In the genomic region with DNA sequence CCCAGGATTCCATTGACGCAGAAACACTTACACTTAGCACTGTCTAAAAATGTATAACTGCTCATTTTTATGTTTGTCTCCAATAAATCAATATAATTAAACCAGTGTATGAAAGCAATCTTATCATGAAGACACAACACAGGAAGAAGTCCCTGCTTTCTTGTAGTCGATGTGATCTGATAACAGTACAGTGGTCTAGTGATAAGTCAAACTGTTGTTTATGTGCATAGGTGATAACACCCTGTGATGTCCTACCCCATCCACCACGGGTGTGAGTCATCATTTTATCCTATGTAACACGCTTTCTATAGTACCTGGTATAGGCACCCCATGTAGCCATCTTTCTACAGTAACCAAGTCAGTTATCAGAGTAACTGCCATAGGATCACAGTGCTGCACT, we compare ENCODE assay signal across 30 mouse cellular contexts.
DNase-seq lines count a peak whose midpoint lies in the region; ATAC-seq lines count a peak whose summit lies in the region.
"Had no signal": no experiment of that assay in that cellular context is flagged by ENCODE, and none has a peak within 500 bp of the region (broad histone marks: within the 10 kb centered on the region; RNA-seq: fewer than 3 reads in every experiment).

No protein-coding gene starts in this region.

- H3K4me1 ChIP-seq in midbrain, embryonic 15.5 days: no peaks in the 10 kb centered on the region
- peaks cover 9% of the 10 kb centered on the region; the same call in 1 of the 2 replicates for H3K4me1 ChIP-seq in midbrain, embryonic 13.5 days (replicated peaks)
- peaks cover 20% of the 10 kb centered on the region for H3K4me1 ChIP-seq in liver, embryonic 13.5 days (replicated peaks)
- H3K4me1 ChIP-seq: forebrain, embryonic 12.5 days had no signal

- no peaks in the 10 kb centered on the region for H3K27me3 ChIP-seq in midbrain, embryonic 15.5 days (replicated peaks)
- no peaks in the 10 kb centered on the region for H3K27me3 ChIP-seq in midbrain, embryonic 13.5 days
- H3K27me3 ChIP-seq in liver, embryonic 13.5 days: no peaks in the 10 kb centered on the region
- H3K27me3 ChIP-seq: forebrain, embryonic 12.5 days; hindbrain, embryonic 15.5 days; megakaryocyte, embryonic 14.5 days; neural tube, embryonic 12.5 days; Patski had no signal

- no peak for ATAC-seq in midbrain, embryonic 15.5 days (replicated peaks)
- ATAC-seq in midbrain, embryonic 13.5 days: no peak
- peak; percentile 96 for ATAC-seq in liver, embryonic 13.5 days (ENCODE audit: low read depth)
- peak; percentile 89 for ATAC-seq in megakaryocyte progenitor cell, adult 5-6 weeks (replicated peaks; ENCODE audit: poor library complexity)
- ATAC-seq: CD4-positive, CD25-positive, alpha-beta regulatory T cell, adult 4 months; forebrain, postnatal 0 days; inflammation-experienced regulatory T-cells, adult 6 months; Patski had no signal

- 0 out of 2 replicates have a peak overlapping the region, but pooled peaks have one; percentile 19 for H3K27ac ChIP-seq in midbrain, embryonic 15.5 days
- no peak overlapping the region for H3K27ac ChIP-seq in midbrain, embryonic 13.5 days
- no peak overlapping the region for H3K27ac ChIP-seq in liver, embryonic 13.5 days
- H3K27ac ChIP-seq: forebrain, embryonic 12.5 days; hindbrain, embryonic 10.5 days; hindbrain, embryonic 15.5 days; neural tube, embryonic 12.5 days had no signal

- 0 out of 2 replicates have a peak, but pooled peaks cover 5% of the 10 kb centered on the region for H3K36me3 ChIP-seq in midbrain, embryonic 15.5 days (replicated peaks)
- H3K36me3 ChIP-seq in midbrain, embryonic 13.5 days: peaks cover 13% of the 10 kb centered on the region; the same call in 1 of the 2 replicates
- H3K36me3 ChIP-seq in liver, embryonic 13.5 days: peaks cover 26% of the 10 kb centered on the region

- no peak overlapping the region for H3K4me3 ChIP-seq in midbrain, embryonic 15.5 days
- no peak overlapping the region for H3K4me3 ChIP-seq in midbrain, embryonic 13.5 days (replicated peaks)
- no peak overlapping the region for H3K4me3 ChIP-seq in liver, embryonic 13.5 days (replicated peaks)
- H3K4me3 ChIP-seq: erythroblast, embryonic 14.5 days; forebrain, embryonic 12.5 days; hindbrain, embryonic 10.5 days; hindbrain, embryonic 15.5 days; megakaryocyte, embryonic 14.5 days; myocyte; neural tube, embryonic 12.5 days had no signal

- DNase-seq in c-Kit-positive CD71-negative TER-119-negative erythroid progenitor cells, embryonic 14.5 days (ENCODE audit: low read depth): peak; percentile 10
- DNase-seq in liver, embryonic 13.5 days: peak; percentile 13
- no peak for DNase-seq in heart, adult 11 months
- DNase-seq in urinary bladder, adult 18-20 months (ENCODE audit: low spot score in 2 of 2): no peak
- no peak for DNase-seq in embryo, embryonic 10 days (ENCODE audit: low spot score)
- DNase-seq: adrenal gland, postnatal 14 days; cerebellum, adult 8-10 months; cerebellum, postnatal 36 days; forebrain, postnatal 0 days; gastrocnemius, postnatal 10 days; heart, postnatal 14 days; kidney, adult 11 months; kidney, postnatal 14 days; layer of hippocampus, adult 9-11 months; lung, postnatal 36 days; right cerebral cortex, postnatal 4 days; thymus, postnatal 25 days had no signal

- H3K9me3 ChIP-seq in midbrain, embryonic 15.5 days: no peaks in the 10 kb centered on the region
- H3K9me3 ChIP-seq in midbrain, embryonic 13.5 days: no peaks in the 10 kb centered on the region
- no peaks in the 10 kb centered on the region for H3K9me3 ChIP-seq in liver, embryonic 13.5 days (replicated peaks)
- H3K9me3 ChIP-seq: forebrain, embryonic 12.5 days; hindbrain, embryonic 10.5 days; hindbrain, embryonic 15.5 days; megakaryocyte, embryonic 14.5 days; neural tube, embryonic 12.5 days had no signal

- no peak overlapping the region for H3K4me2 ChIP-seq in midbrain, embryonic 15.5 days
- H3K4me2 ChIP-seq in midbrain, embryonic 13.5 days (replicated peaks): no peak overlapping the region
- no peak overlapping the region for H3K4me2 ChIP-seq in liver, embryonic 13.5 days
- H3K4me2 ChIP-seq: forebrain, embryonic 12.5 days; hindbrain, embryonic 15.5 days; neural tube, embryonic 12.5 days had no signal

- 89% methylated on average over 4 of the region's 4 CpGs for WGBS in midbrain, embryonic 15.5 days
- WGBS in midbrain, embryonic 13.5 days: 91% methylated on average over 4 of the region's 4 CpGs
- WGBS in liver, embryonic 13.5 days (ENCODE audit: insufficient replicate concordance): 29% methylated on average over 4 of the region's 4 CpGs

- H3K9ac ChIP-seq in midbrain, embryonic 15.5 days: no peak overlapping the region
- H3K9ac ChIP-seq in midbrain, embryonic 13.5 days (replicated peaks): no peak overlapping the region
- no peak overlapping the region for H3K9ac ChIP-seq in liver, embryonic 13.5 days
- H3K9ac ChIP-seq: forebrain, embryonic 12.5 days; forebrain, postnatal 0 days; hindbrain, embryonic 15.5 days; neural tube, embryonic 12.5 days had no signal

Comparison
In these comparisons a context has a peak if more than half of its experiments do, and no peak if none do; other contexts are left out.
1. ATAC-seq: peak in liver, embryonic 13.5 days (single experiment) and megakaryocyte progenitor cell, adult 5-6 weeks (single experiment); none in midbrain, embryonic 15.5 days (single experiment) and midbrain, embryonic 13.5 days (single experiment).
2. DNase-seq: peak in c-Kit-positive CD71-negative TER-119-negative erythroid progenitor cells, embryonic 14.5 days (single experiment) and liver, embryonic 13.5 days (single experiment); none in heart, adult 11 months (single experiment), urinary bladder, adult 18-20 months (0 of 2) and embryo, embryonic 10 days (single experiment).